In genomic region chr2:174059591-174060385, GRCm38 (mm10) we compare ENCODE assay signal across 14 mouse cellular contexts.
"Had no signal": no experiment of that assay in that cellular context is flagged by ENCODE, and none has a peak within 500 bp of the region (broad histone marks: within the 10 kb centered on the region; RNA-seq: fewer than 3 reads in every experiment).

No protein-coding gene starts in this region.

- H3K27ac ChIP-seq: kidney, embryonic 15.5 days; lung, embryonic 15.5 days; midbrain, embryonic 12.5 days had no signal

- H3K9ac ChIP-seq: kidney, embryonic 15.5 days; limb, embryonic 13.5 days; lung, embryonic 15.5 days; midbrain, embryonic 12.5 days had no signal

- H3K9me3 ChIP-seq: kidney, embryonic 15.5 days; limb, embryonic 13.5 days; lung, embryonic 15.5 days; midbrain, embryonic 12.5 days had no signal

- H3K4me1 ChIP-seq: lung, embryonic 15.5 days had no signal

- H3K27me3 ChIP-seq: kidney, embryonic 15.5 days; limb, embryonic 13.5 days; lung, embryonic 15.5 days; midbrain, embryonic 12.5 days had no signal

- H3K4me3 ChIP-seq: kidney, embryonic 15.5 days; limb, embryonic 13.5 days; lung, embryonic 15.5 days; midbrain, embryonic 12.5 days had no signal

- H3K36me3 ChIP-seq: kidney, embryonic 15.5 days; limb, embryonic 13.5 days; lung, embryonic 15.5 days; midbrain, embryonic 12.5 days had no signal

- ATAC-seq: midbrain, embryonic 16.5 days had no signal

- DNase-seq: kidney, adult 11 months; kidney, postnatal 14 days; layer of hippocampus, postnatal 36 days; lung, postnatal 14 days; right cerebral cortex, adult 18-20 months; right cerebral cortex, postnatal 25 days; thymus, adult 2 months; thymus, postnatal 25 days had no signal

- H3K4me2 ChIP-seq: kidney, embryonic 15.5 days; limb, embryonic 13.5 days; liver, embryonic 11.5 days; lung, embryonic 15.5 days; midbrain, embryonic 12.5 days had no signal
